In the genomic region with DNA sequence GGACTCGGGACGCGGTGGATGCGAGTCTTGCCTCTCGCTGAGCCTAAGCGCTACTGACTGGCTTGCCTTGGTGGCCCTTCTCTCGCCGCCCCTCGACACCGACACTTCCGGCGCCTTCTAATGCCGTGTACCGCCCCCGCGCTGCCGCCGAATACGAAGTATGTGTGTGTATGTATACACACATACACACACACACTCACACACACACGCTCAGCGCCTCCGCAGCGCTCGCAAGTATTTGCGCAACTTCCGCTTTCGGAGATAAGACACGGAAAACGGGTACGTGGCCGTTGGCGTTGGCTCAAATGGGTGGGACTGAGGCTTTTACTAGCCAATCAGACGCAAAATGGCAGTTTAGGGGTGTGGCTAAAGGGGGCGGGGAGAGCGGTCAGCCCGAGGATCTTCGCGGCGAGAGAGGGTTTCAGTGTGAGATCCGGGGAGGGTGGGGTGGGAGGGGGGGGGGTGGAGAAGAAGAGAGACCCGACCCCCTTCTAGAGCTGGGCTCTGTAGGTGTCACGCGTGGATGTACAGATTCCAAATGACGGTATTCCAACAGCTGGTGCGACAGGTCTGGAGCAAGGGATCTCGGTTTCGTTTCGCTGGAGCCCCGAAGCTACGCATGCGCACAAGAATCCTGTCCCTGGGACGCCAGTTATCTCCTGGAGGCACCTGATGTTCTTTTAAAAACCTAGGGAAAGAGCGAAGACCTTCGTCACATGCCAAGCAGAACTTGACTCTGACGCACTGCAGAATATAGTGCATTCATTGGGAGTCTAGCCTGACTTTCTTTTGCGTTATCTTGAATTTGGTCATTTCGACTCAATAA, we compare ENCODE assay signal across 8 mouse cellular contexts. TPM values are rescaled to one million over a fixed set of nuclear protein-coding genes. Genes with fewer than 3 reads are reported as not detected.
DNase-seq lines count a peak whose midpoint lies in the region; ATAC-seq lines count a peak whose summit lies in the region.

Spty2d1 (minus strand) TSS at position 244 of the 826 bp plus-strand sequence.

- peak; percentile 96 to 98 for DNase-seq in adrenal gland, adult 18-20 months (ENCODE audit: low spot score in 2 of 2)
- DNase-seq in embryo, embryonic 11 days, result peak; percentile 98
- DNase-seq in gastrocnemius, postnatal 25 days, result peak; percentile 97
- peak; percentile 99 for DNase-seq in intestine, embryonic 14.5 days (ENCODE audit: low spot score)
- DNase-seq in left cerebral cortex, postnatal 14 days (ENCODE audit: low spot score in 2 of 2), result peak; percentile 99 to 100
- DNase-seq in mesoderm, embryonic 11.5 days (ENCODE audit: low read depth, low spot score), result peak; percentile 98
- DNase-seq in right cerebral cortex, postnatal 36 days (ENCODE audit: low spot score in 2 of 2), result peak; percentile 99
- DNase-seq in yolk sac, embryonic 10.5 days (ENCODE audit: low spot score), result peak; percentile 98

- peak within 1 kb of the TSS; percentile 77 for H3K4me2 ChIP-seq in intestine, embryonic 14.5 days (ENCODE audit: low read length)

- WGBS in intestine, embryonic 14.5 days, result 1% methylated on average over 57 of the region's 57 CpGs

- no peaks in the 10 kb centered on the region for H3K36me3 ChIP-seq in intestine, embryonic 14.5 days (ENCODE audit: control insufficient read depth, insufficient read depth, low read length)

- peak within 1 kb of the TSS; percentile 75 for H3K4me3 ChIP-seq in intestine, embryonic 14.5 days (ENCODE audit: low read depth, low read length)

- peak; percentile 94 for ATAC-seq in intestine, embryonic 14.5 days (replicated peaks; ENCODE audit: low FRiP score, low TSS enrichment, low read depth)

- H3K9ac ChIP-seq in intestine, embryonic 14.5 days (ENCODE audit: low read length), result peak within 1 kb of the TSS; percentile 67

- H3K27ac ChIP-seq in intestine, embryonic 14.5 days (ENCODE audit: low read depth), result peak within 1 kb of the TSS; percentile 84

- intact Hi-C loops in left cerebral cortex, postnatal 14 days (cut with DNase I), result no loop called here

- H3K4me1 ChIP-seq in intestine, embryonic 14.5 days (replicated peaks; ENCODE audit: control insufficient read depth, insufficient read depth, low read length), result peaks cover 13% of the 10 kb centered on the region

- no peaks in the 10 kb centered on the region for H3K9me3 ChIP-seq in intestine, embryonic 14.5 days (ENCODE audit: control insufficient read depth, low read length)

- no peaks in the 10 kb centered on the region for H3K27me3 ChIP-seq in intestine, embryonic 14.5 days (replicated peaks; ENCODE audit: control insufficient read depth, insufficient read depth, low read length)

RNA-seq across cellular contexts. Expression of gene Spty2d1, which starts in this region (rescaled TPM):
- 10 to 100 TPM; 19.2 to 20.0 TPM for total RNA-seq in adrenal gland, adult 18-20 months (2021)
- total RNA-seq in gastrocnemius, postnatal 25 days (2021), result 1 to 10 TPM; 4.7 to 4.8 TPM
- polyA plus RNA-seq in intestine, embryonic 14.5 days (2014; fragmentation: Nextera tagmentation; extraction: Ambion mirVana), result 17.6 and 18.0 TPM in 2 replicates
- total RNA-seq in left cerebral cortex, postnatal 14 days (2021), result 10 to 100 TPM; 10.6 to 11.0 TPM

Comparison
In these comparisons a context has a peak if more than half of its experiments do, and no peak if none do; other contexts are left out.
1. Peak in every context shown above with its lines: DNase-seq, ATAC-seq, H3K4me3 ChIP-seq and H3K27ac ChIP-seq.